Mouse (Mus musculus): ENCODE measurements around the gene P3h4. TPM values are rescaled to one million over a fixed set of nuclear protein-coding genes. Genes with fewer than 3 reads are reported as not detected.
A peak's percentile ranks its signal among the peaks of the same experiment; 100 is the strongest.

The P3h4 gene
- polyA plus RNA-seq, 1 experiment from 2014 or later, result 34.3 TPM

GRCm38 (mm10) chr11:100387589-100388375 lies 26.9 kb downstream of the P3h4 start:
- no peak overlapping the region for H3K27ac ChIP-seq
- H3K9ac ChIP-seq, result no peak overlapping the region
- no peak for ATAC-seq (ENCODE audit: low FRiP score)
- H3K4me3 ChIP-seq, result no peak overlapping the region
- H3K4me1 ChIP-seq, result peaks cover 33% of the 10 kb centered on the region
- 48% methylated on average over 14 of the region's 14 CpGs for WGBS
- no peaks in the 10 kb centered on the region for H3K9me3 ChIP-seq (replicated peaks)
- no peak overlapping the region for H3K4me2 ChIP-seq (replicated peaks)
- H3K27me3 ChIP-seq, result no peaks in the 10 kb centered on the region
- H3K36me3 ChIP-seq, result peaks cover 12% of the 10 kb centered on the region

- Histone ChIP-seq H3K27me3 (no peaks in the 10 kb centered on the region), H3K9ac (no peak overlapping the region), H3K4me1 (peaks cover 33% of the 10 kb centered on the region), H3K36me3 (peaks cover 19% of the 10 kb centered on the region), H3K9me3 (replicated peaks) (no peaks in the 10 kb centered on the region), H3K4me3 (no peak overlapping the region), H3K4me2 (replicated peaks) (no peak overlapping the region), H3K27ac (no peak overlapping the region)
- WGBS, result 81% methylated on average over 6 of the region's 6 CpGs
- ATAC-seq (ENCODE audit: low FRiP score), result no peak
Measured at GRCm38 (mm10) chr11:100387111-100387510, 27.5 kb downstream of the P3h4 start.

GRCm38 (mm10) chr11:100386586-100386985 lies 28.1 kb downstream of the P3h4 start:
- 51% methylated on average over 5 of the region's 5 CpGs for WGBS
- ATAC-seq (ENCODE audit: low FRiP score), result no peak
- peaks cover 33% of the 10 kb centered on the region for H3K4me1 ChIP-seq
- no peak overlapping the region for H3K27ac ChIP-seq
- H3K27me3 ChIP-seq, result no peaks in the 10 kb centered on the region
- no peaks in the 10 kb centered on the region for H3K9me3 ChIP-seq (replicated peaks)
- H3K9ac ChIP-seq, result no peak overlapping the region
- no peak overlapping the region for H3K4me2 ChIP-seq (replicated peaks)
- peaks cover 24% of the 10 kb centered on the region for H3K36me3 ChIP-seq
- H3K4me3 ChIP-seq, result no peak overlapping the region

GRCm38 (mm10) chr11:100385016-100385415 lies 29.6 kb downstream of the P3h4 start:
- peaks cover 37% of the 10 kb centered on the region for H3K36me3 ChIP-seq
- H3K4me1 ChIP-seq, result peaks cover 21% of the 10 kb centered on the region
- no peak overlapping the region for H3K4me3 ChIP-seq
- no peak overlapping the region for H3K4me2 ChIP-seq (replicated peaks)
- no peaks in the 10 kb centered on the region for H3K9me3 ChIP-seq (replicated peaks)
- no peaks in the 10 kb centered on the region for H3K27me3 ChIP-seq
- 92% methylated on average over 3 of the region's 3 CpGs for WGBS
- H3K27ac ChIP-seq, result no peak overlapping the region
- H3K9ac ChIP-seq, result no peak overlapping the region
- no peak for ATAC-seq (ENCODE audit: low FRiP score)

GRCm38 (mm10) chr11:100382682-100383081 lies 32.0 kb downstream of the P3h4 start:
- no peak overlapping the region for H3K4me3 ChIP-seq
- 86% methylated on average over 6 of the region's 6 CpGs for WGBS
- no peak overlapping the region for H3K9ac ChIP-seq
- ATAC-seq (ENCODE audit: low FRiP score), result no peak
- H3K36me3 ChIP-seq, result peaks cover 58% of the 10 kb centered on the region
- peaks cover 5% of the 10 kb centered on the region; the same call in 1 of the 2 replicates for H3K4me1 ChIP-seq
- no peaks in the 10 kb centered on the region for H3K27me3 ChIP-seq
- no peak overlapping the region for H3K4me2 ChIP-seq (replicated peaks)
- H3K27ac ChIP-seq, result no peak overlapping the region
- no peaks in the 10 kb centered on the region for H3K9me3 ChIP-seq (replicated peaks)

GRCm38 (mm10) chr11:100379311-100379710 lies 35.3 kb downstream of the P3h4 start:
- Histone ChIP-seq H3K9me3 (replicated peaks) (no peaks in the 10 kb centered on the region), H3K36me3 (peaks cover 71% of the 10 kb centered on the region), H3K4me2 (replicated peaks) (no peak overlapping the region), H3K9ac (no peak overlapping the region), H3K27me3 (no peaks in the 10 kb centered on the region), H3K27ac (no peak overlapping the region), H3K4me1 (no peaks in the 10 kb centered on the region), H3K4me3 (no peak overlapping the region)
- WGBS, result 90% methylated on average over 4 of the region's 4 CpGs
- ATAC-seq (ENCODE audit: low FRiP score), result no peak

- 79% methylated on average over 5 of the region's 5 CpGs for WGBS
- no peak overlapping the region for H3K4me2 ChIP-seq (replicated peaks)
- no peaks in the 10 kb centered on the region for H3K9me3 ChIP-seq (replicated peaks)
- no peaks in the 10 kb centered on the region for H3K27me3 ChIP-seq
- no peaks in the 10 kb centered on the region for H3K4me1 ChIP-seq
- H3K36me3 ChIP-seq, result peaks cover 79% of the 10 kb centered on the region
- ATAC-seq (ENCODE audit: low FRiP score), result no peak
- H3K9ac ChIP-seq, result no peak overlapping the region
- H3K4me3 ChIP-seq, result no peak overlapping the region
- H3K27ac ChIP-seq, result no peak overlapping the region
Measured at GRCm38 (mm10) chr11:100378446-100378845, 36.2 kb downstream of the P3h4 start.

GRCm38 (mm10) chr11:100377989-100378388 lies 36.6 kb downstream of the P3h4 start:
- H3K9me3 ChIP-seq (replicated peaks), result no peaks in the 10 kb centered on the region
- H3K4me3 ChIP-seq, result no peak overlapping the region
- H3K4me1 ChIP-seq, result no peaks in the 10 kb centered on the region
- no peak overlapping the region for H3K27ac ChIP-seq
- H3K4me2 ChIP-seq (replicated peaks), result no peak overlapping the region
- H3K36me3 ChIP-seq, result peaks cover 80% of the 10 kb centered on the region
- 92% methylated on average over 14 of the region's 14 CpGs for WGBS
- no peak for ATAC-seq (ENCODE audit: low FRiP score)
- no peak overlapping the region for H3K9ac ChIP-seq
- no peaks in the 10 kb centered on the region for H3K27me3 ChIP-seq

- no peak overlapping the region for H3K27ac ChIP-seq
- peaks cover 80% of the 10 kb centered on the region for H3K36me3 ChIP-seq
- WGBS, result 87% methylated on average over 21 of the region's 21 CpGs
- H3K4me2 ChIP-seq (replicated peaks), result no peak overlapping the region
- H3K9me3 ChIP-seq (replicated peaks), result no peaks in the 10 kb centered on the region
- no peak overlapping the region for H3K9ac ChIP-seq
- H3K4me3 ChIP-seq, result no peak overlapping the region
- no peaks in the 10 kb centered on the region for H3K27me3 ChIP-seq
- 0 out of 2 replicates have a peak, but pooled peaks cover 3% of the 10 kb centered on the region for H3K4me1 ChIP-seq
- no peak for ATAC-seq (ENCODE audit: low FRiP score)
Measured at GRCm38 (mm10) chr11:100376746-100377389, 37.8 kb downstream of the P3h4 start.

- Histone ChIP-seq H3K9me3 (replicated peaks) (no peaks in the 10 kb centered on the region), H3K27me3 (no peaks in the 10 kb centered on the region), H3K4me2 (replicated peaks) (no peak overlapping the region), H3K27ac (no peak overlapping the region), H3K4me3 (no peak overlapping the region), H3K9ac (no peak overlapping the region), H3K4me1 (0 out of 2 replicates have a peak, but pooled peaks cover 3% of the 10 kb centered on the region), H3K36me3 (peaks cover 77% of the 10 kb centered on the region)
- no peak for ATAC-seq (ENCODE audit: low FRiP score)
- WGBS, result 79% methylated on average over 4 of the region's 4 CpGs
Measured at GRCm38 (mm10) chr11:100376005-100376404, 38.6 kb downstream of the P3h4 start.

GRCm38 (mm10) chr11:100375127-100375526 lies 39.5 kb downstream of the P3h4 start:
- Histone ChIP-seq H3K27me3 (no peaks in the 10 kb centered on the region), H3K36me3 (peaks cover 75% of the 10 kb centered on the region), H3K4me1 (0 out of 2 replicates have a peak, but pooled peaks cover 3% of the 10 kb centered on the region), H3K4me2 (replicated peaks) (no peak overlapping the region), H3K27ac (no peak overlapping the region), H3K9me3 (replicated peaks) (no peaks in the 10 kb centered on the region), H3K4me3 (no peak overlapping the region), H3K9ac (no peak overlapping the region)
- ATAC-seq (ENCODE audit: low FRiP score), result no peak
- 87% methylated on average over 9 of the region's 9 CpGs for WGBS

GRCm38 (mm10) chr11:100371981-100372558 lies 42.6 kb downstream of the P3h4 start:
- 61% methylated on average over 7 of the region's 8 CpGs for WGBS
- H3K27me3 ChIP-seq, result no peaks in the 10 kb centered on the region
- ATAC-seq (ENCODE audit: low FRiP score), result 0 out of 2 replicates have a peak, but pooled peaks have one; percentile 35
- H3K27ac ChIP-seq, result no peak overlapping the region
- 0 out of 2 replicates have a peak, but pooled peaks cover 3% of the 10 kb centered on the region for H3K4me1 ChIP-seq
- peaks cover 54% of the 10 kb centered on the region for H3K36me3 ChIP-seq
- H3K9me3 ChIP-seq (replicated peaks), result no peaks in the 10 kb centered on the region
- H3K9ac ChIP-seq, result no peak overlapping the region
- no peak overlapping the region for H3K4me2 ChIP-seq (replicated peaks)
- no peak overlapping the region for H3K4me3 ChIP-seq

All from hindbrain, embryonic 12.5 days (tissue).